Mouse (Mus musculus) thymus, adult 2 months (tissue): ENCODE measurements around the gene Gm11361. TPM values are rescaled to one million over a fixed set of nuclear protein-coding genes. Genes with fewer than 3 reads are reported as not detected.

Experiments
- DNase-seq: peaks from one replicate; pipeline ENCODE4 v3.0.0; 2021
- H3K27ac ChIP-seq: fragments of 200-500 bp; 2 replicates; pipeline ENCODE4 v1.5.1; 2012; ENCODE audit warnings: low read length, control low read depth; ENCODE audit not compliant: control insufficient read depth, insufficient read depth
- H3K27me3 ChIP-seq: fragments of 200-500 bp; 2 replicates; pipeline ENCODE4 v1.6.1; 2012; ENCODE audit warnings: mild to moderate bottlenecking, low read length, moderate library complexity, mixed read lengths; ENCODE audit not compliant: control insufficient read depth, insufficient read depth
- H3K36me3 ChIP-seq: fragments of 200-500 bp; 2 replicates; pipeline ENCODE4 v1.6.1; 2012; ENCODE audit warnings: mild to moderate bottlenecking, low read length, moderate library complexity; ENCODE audit not compliant: control insufficient read depth, insufficient read depth
- H3K4me1 ChIP-seq: fragments of 200-500 bp; replicated peaks from 2 replicates; pipeline ENCODE4 v1.6.1; 2012; ENCODE audit warnings: low read length; ENCODE audit not compliant: control insufficient read depth, insufficient read depth
- H3K4me3 ChIP-seq: fragments of 200-500 bp; 2 replicates; pipeline ENCODE4 v1.5.1; 2012; ENCODE audit warnings: mild to moderate bottlenecking, low read length, control low read depth, moderate library complexity; ENCODE audit not compliant: control insufficient read depth, insufficient read depth
- CTCF ChIP-seq: fragments of 200-500 bp; IDR thresholded peaks from 2 replicates; pipeline ENCODE4 v1.5.1; 2012; ENCODE audit warnings: mild to moderate bottlenecking, control low read depth, low read length, moderate library complexity, borderline replicate concordance; ENCODE audit not compliant: control insufficient read depth, poor library complexity, insufficient read depth; ENCODE audit errors: extremely low read depth
- POLR2A ChIP-seq: fragments of 200-500 bp; IDR thresholded peaks from 2 replicates; pipeline ENCODE4 v1.6.1; 2012; ENCODE audit warnings: mild to moderate bottlenecking, low read length, control low read depth, moderate library complexity; ENCODE audit not compliant: control insufficient read depth, poor library complexity, insufficient read depth; ENCODE audit errors: extremely low read depth
- WGBS: fragments of 180-500 bp; shearing (Covaris S2); methylation state at CpG from one replicate; pipeline ENCODE4 v1.1.7; 2018; 5-methylcytosine and 5-hydroxymethylcytosine counted together
- polyA plus RNA-seq: library from polyadenylated mRNA; depleted of rRNA; stranded (reverse); fragments of >200 nt; gene quantifications from 2 replicates; pipeline ENCODE4 v1.2.3, GENCODE M21; 2012; rRNA removed

The Gm11361 gene
- polyA plus RNA-seq = 0.38 and 1.0 TPM in 2 replicates

DNA sequence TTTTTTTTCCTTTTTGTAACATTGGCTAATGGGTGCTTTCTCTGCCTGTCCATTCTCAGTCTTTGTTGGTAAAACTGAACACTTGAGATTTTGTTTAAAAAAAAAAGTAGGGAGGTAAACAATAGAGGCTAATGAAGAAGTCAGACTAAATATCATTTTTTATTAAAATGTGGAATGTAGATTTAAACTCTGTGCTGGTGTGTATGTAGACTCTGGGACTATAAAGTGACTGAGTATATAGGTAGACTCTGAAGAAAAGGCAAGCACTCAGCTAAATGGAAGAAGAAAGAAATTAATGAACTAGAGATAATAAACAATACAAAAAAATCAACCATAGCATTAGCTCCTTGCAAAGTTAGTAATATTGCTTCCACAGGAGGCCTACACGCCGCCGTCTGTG lies at the start of gene Gm11361:
Gene Gm11361 (plus strand): TSS at position 301 of the 400 bp plus-strand sequence.
- TF ChIP-seq CTCF (no peak), POLR2A (no peak)
- Histone ChIP-seq H3K4me3 (no peak within 1 kb of the TSS), H3K36me3 (no peaks in the 10 kb centered on the region), H3K27me3 (no peaks in the 10 kb centered on the region), H3K4me1 (no peaks in the 10 kb centered on the region), H3K27ac (no peak within 1 kb of the TSS)
- DNase-seq = no peak
- WGBS = 99% methylated on average over 3 of the region's 3 CpGs

DNA sequence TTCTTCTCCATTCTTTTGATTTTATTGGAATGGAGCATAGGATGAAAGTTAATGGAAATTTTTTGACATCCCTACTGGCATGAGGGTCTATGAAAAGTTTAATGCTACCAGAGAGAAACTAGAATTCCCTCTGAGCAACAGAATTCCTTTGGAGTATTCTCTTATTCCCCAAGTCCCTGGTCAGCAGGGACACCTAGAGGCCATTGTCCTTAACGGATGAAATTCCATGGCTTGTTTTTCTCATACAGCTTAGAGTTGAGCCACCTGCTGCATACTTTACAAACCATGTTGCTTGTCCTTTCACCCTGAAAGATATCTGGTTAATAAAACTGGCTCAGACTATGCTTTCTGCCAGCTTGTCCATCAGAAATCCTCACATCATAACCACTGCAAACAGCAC lies 7.1 kb downstream of the Gm11361 start:
- WGBS = 100% methylated on average over 1 of the region's 1 CpGs
- Histone ChIP-seq H3K27ac (no peak overlapping the region), H3K36me3 (no peaks in the 10 kb centered on the region), H3K4me3 (no peak overlapping the region), H3K4me1 (no peaks in the 10 kb centered on the region), H3K27me3 (no peaks in the 10 kb centered on the region)
- TF ChIP-seq POLR2A (no peak), CTCF (no peak)
- DNase-seq = no peak

DNA sequence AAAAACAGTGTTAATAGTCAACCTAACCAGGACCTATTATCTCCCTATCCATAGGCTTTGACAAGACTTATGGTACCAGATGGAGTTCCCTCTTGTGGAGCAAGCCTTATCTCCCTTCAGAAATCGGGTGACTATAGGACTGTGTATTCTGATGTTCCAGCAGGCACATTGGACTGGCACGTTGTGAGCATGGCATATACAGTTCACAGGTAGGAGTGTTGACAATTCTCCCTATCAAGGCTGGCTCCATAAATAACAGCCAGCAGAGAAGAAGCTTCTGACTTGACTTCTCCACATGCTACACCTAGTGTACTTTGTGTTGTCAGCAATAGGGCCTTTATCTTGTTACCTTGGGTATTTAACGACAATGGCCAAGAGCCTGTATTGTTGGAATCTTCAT lies 30.0 kb downstream of the Gm11361 start:
- no peak for TF ChIP-seq CTCF
- TF ChIP-seq POLR2A = no peak
- H3K4me3 ChIP-seq = no peak overlapping the region
- 98% methylated on average over 3 of the region's 3 CpGs for WGBS
- no peak for DNase-seq
- H3K4me1 ChIP-seq = no peaks in the 10 kb centered on the region
- no peaks in the 10 kb centered on the region for H3K36me3 ChIP-seq
- H3K27ac ChIP-seq = no peak overlapping the region
- no peaks in the 10 kb centered on the region for H3K27me3 ChIP-seq

DNA sequence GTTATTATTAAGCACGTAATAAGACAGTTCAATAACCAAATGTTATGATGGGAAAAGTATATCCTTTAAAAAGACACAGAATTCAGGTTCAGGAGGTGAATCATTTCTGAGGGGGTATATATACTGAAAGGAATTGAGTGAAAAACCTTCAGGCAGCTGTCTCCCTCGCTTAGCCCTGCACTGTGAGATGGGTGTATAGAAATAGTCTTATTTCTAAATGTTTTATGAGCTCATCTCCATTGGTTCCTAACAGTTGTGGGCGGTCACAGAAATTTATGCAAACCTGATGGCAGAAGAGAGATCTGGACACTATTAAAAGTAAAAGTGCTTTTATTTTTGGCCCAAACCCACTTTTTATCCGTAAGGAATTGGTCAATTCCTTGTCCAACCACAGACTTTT lies 36.9 kb downstream of the Gm11361 start:
- WGBS = 94% methylated on average over 4 of the region's 4 CpGs
- H3K27me3 ChIP-seq = no peaks in the 10 kb centered on the region
- no peak overlapping the region for H3K27ac ChIP-seq
- no peaks in the 10 kb centered on the region for H3K4me1 ChIP-seq
- H3K4me3 ChIP-seq = no peak overlapping the region
- no peaks in the 10 kb centered on the region for H3K36me3 ChIP-seq
- no peak for TF ChIP-seq POLR2A
- TF ChIP-seq CTCF = no peak
- no peak for DNase-seq

DNA sequence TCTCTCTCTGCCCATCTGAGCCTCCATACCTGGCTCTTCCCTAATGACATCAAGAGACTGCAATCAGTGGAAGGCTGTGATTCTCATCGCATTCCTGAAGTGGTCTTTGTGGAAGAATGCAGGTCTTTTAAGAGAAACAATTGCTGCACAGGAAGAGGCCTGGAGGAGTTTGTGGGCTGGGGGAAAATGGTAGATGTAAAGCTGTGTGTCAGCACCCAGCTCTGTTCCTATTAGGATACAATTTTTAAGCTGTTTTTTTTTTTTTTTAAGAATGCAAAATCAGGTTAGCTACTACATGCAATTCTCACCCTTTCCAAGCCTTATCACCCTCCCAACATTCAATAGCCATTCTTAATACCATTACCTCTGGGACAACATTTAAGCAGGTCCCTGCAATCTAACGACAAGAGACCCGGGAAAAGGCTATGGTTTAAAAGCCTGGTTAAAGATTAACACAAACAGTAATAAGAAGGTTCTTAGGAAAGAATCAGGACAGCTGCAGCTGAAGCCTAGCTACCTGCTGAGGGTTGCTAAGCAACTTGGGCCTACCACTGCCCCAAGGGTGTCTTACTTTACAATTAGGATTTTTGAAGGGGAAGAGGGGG lies 37.5 kb downstream of the Gm11361 start:
- H3K4me3 ChIP-seq = no peak overlapping the region
- H3K36me3 ChIP-seq = no peaks in the 10 kb centered on the region
- TF ChIP-seq POLR2A = no peak
- TF ChIP-seq CTCF = no peak
- no peak overlapping the region for H3K27ac ChIP-seq
- no peaks in the 10 kb centered on the region for H3K27me3 ChIP-seq
- WGBS = 83% methylated on average over 3 of the region's 3 CpGs
- DNase-seq = no peak
- H3K4me1 ChIP-seq = no peaks in the 10 kb centered on the region

DNA sequence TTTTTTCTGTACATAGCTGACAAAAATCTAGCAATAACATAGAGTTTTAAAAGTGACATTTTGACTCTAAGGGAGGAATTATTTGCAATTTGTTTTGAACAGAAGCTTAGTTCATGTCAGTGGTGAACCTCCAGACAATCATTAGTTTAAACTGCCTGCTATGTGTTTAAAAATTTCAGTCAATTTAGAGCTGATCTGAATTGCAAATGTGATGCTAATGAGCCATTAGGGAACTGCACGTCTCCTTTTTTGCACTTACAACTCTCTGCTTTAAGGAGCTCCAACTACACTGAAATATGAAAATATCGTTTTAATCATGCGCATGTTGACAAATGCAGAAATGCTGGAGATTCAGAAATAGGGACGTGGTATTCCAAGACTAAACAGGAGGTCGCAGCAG lies 38.2 kb downstream of the Gm11361 start:
- TF ChIP-seq POLR2A (no peak), CTCF (no peak)
- Histone ChIP-seq H3K27me3 (no peaks in the 10 kb centered on the region), H3K27ac (no peak overlapping the region), H3K4me3 (no peak overlapping the region), H3K4me1 (no peaks in the 10 kb centered on the region), H3K36me3 (no peaks in the 10 kb centered on the region)
- no peak for DNase-seq
- 92% methylated on average over 5 of the region's 5 CpGs for WGBS

DNA sequence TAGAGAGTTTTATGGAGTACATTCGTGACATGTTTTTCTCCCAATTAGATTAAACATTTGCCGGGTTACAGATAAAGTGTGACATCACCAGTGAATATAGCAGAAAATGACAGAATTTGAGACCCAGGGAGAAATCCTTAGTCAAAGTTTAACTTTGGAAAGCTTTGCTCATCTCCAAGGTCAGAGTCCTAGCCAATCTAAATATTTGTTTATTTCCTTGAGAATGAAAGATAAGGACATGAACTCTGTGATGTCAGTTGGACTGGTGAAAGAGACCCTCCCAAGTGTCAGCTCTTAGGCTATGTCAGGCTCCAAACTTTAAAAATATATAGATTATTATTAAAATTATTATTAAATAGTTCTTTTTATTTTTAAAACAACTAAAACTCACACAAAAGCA lies 39.8 kb downstream of the Gm11361 start:
- Histone ChIP-seq H3K36me3 (no peaks in the 10 kb centered on the region), H3K4me3 (no peak overlapping the region), H3K27ac (no peak overlapping the region), H3K4me1 (no peaks in the 10 kb centered on the region), H3K27me3 (no peaks in the 10 kb centered on the region)
- TF ChIP-seq CTCF = no peak
- TF ChIP-seq POLR2A = no peak
- no peak for DNase-seq
- 96% methylated on average over 2 of the region's 2 CpGs for WGBS
